Mouse (Mus musculus) kidney, adult 18-20 months (tissue): ENCODE measurements at regions not wholly inside any gene's neighbourhood (a gene's known extent, or its start where the extent isn't known, plus 50 kb on each side); places are given as distances from the start of the nearest gene placed in this dataset.
A peak's percentile ranks its signal among the peaks of the same experiment; 100 is the strongest.

ENCODE experiments used
- DNase-seq: peaks from one replicate; pipeline ENCODE4 v3.0.0; 2021

- no peak for DNase-seq
Observed at GRCm38 (mm10) chr15:97620261-97620660, 85.4 kb downstream of the Rpap3 start.

- DNase-seq: no peak
Observed at GRCm38 (mm10) chr15:97619764-97620163, 85.9 kb downstream of the Rpap3 start.

GRCm38 (mm10) chr15:97612325-97612724, 93.3 kb downstream of the Rpap3 start:
- DNase-seq: no peak

- DNase-seq: no peak
Observed at GRCm38 (mm10) chr15:97610767-97611166, 94.9 kb downstream of the Rpap3 start.

GRCm38 (mm10) chr15:97609496-97609895, 96.1 kb downstream of the Rpap3 start:
- no peak for DNase-seq

GRCm38 (mm10) chr15:97608651-97609050, 97.0 kb downstream of the Rpap3 start:
- DNase-seq: no peak

- no peak for DNase-seq
Observed at GRCm38 (mm10) chr15:97607617-97608206, 97.9 kb downstream of the Rpap3 start.

- DNase-seq: no peak
Observed at GRCm38 (mm10) chr15:97606630-97607381, 98.8 kb downstream of the Rpap3 start.

GRCm38 (mm10) chr15:97606232-97606629, 99.4 kb downstream of the Rpap3 start:
- no peak for DNase-seq

GRCm38 (mm10) chr15:97605791-97606190, 99.8 kb downstream of the Rpap3 start:
- DNase-seq: no peak

- no peak for DNase-seq
Observed at GRCm38 (mm10) chr15:97603492-97603891, 102.1 kb downstream of the Rpap3 start.

- peak; percentile 74 for DNase-seq
Observed at GRCm38 (mm10) chr15:97598270-97598669, 107.4 kb downstream of the Rpap3 start.

GRCm38 (mm10) chr15:97596514-97597081, 109.0 kb downstream of the Rpap3 start:
- DNase-seq: no peak

- DNase-seq: no peak
Observed at GRCm38 (mm10) chr15:97595284-97595796, 110.3 kb downstream of the Rpap3 start.

GRCm38 (mm10) chr15:97593781-97594600, 111.6 kb downstream of the Rpap3 start:
- DNase-seq: no peak

- DNase-seq: no peak
Observed at GRCm38 (mm10) chr15:97592786-97593185, 112.8 kb downstream of the Rpap3 start.

- DNase-seq: no peak
Observed at GRCm38 (mm10) chr15:97591406-97591805, 114.2 kb downstream of the Rpap3 start.

GRCm38 (mm10) chr15:97590732-97591292, 114.8 kb downstream of the Rpap3 start:
- no peak for DNase-seq

GRCm38 (mm10) chr15:97587571-97588205, 117.9 kb downstream of the Rpap3 start:
- no peak for DNase-seq

GRCm38 (mm10) chr15:97581724-97582154, 123.9 kb downstream of the Rpap3 start:
- peak; percentile 89 for DNase-seq

- peak; percentile 29 for DNase-seq
Observed at GRCm38 (mm10) chr15:97580726-97581125, 124.9 kb downstream of the Rpap3 start.

- DNase-seq: no peak
Observed at GRCm38 (mm10) chr15:97578046-97578445, 127.6 kb downstream of the Rpap3 start.
